Mouse (Mus musculus): ENCODE results near the gene Gtf3c5.

The Gtf3c5 gene

DNA sequence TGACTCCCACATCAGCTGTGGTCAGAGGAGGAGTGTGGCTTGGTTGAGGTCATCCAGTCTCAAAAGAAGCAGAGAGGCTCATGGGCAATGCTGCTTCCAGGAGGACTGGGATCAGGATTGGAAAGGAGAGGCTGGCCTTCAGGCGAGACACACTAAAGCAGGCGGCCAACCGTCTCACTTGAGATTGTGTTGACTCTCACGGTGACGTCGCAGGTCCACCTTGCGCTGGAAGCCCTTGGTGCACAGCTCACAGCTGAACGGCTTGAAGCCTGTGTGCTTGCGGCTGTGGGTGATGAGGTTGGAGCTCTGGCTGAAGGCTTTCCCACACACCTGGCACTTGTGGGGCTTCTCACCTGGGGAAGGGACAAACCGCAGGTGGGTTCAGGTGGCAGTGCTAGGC is 26.3 kb upstream of the Gtf3c5 start:
- DNase-seq (ENCODE audit: low read depth in 2 of 2, low spot score in 2 of 2) = no peak

DNA sequence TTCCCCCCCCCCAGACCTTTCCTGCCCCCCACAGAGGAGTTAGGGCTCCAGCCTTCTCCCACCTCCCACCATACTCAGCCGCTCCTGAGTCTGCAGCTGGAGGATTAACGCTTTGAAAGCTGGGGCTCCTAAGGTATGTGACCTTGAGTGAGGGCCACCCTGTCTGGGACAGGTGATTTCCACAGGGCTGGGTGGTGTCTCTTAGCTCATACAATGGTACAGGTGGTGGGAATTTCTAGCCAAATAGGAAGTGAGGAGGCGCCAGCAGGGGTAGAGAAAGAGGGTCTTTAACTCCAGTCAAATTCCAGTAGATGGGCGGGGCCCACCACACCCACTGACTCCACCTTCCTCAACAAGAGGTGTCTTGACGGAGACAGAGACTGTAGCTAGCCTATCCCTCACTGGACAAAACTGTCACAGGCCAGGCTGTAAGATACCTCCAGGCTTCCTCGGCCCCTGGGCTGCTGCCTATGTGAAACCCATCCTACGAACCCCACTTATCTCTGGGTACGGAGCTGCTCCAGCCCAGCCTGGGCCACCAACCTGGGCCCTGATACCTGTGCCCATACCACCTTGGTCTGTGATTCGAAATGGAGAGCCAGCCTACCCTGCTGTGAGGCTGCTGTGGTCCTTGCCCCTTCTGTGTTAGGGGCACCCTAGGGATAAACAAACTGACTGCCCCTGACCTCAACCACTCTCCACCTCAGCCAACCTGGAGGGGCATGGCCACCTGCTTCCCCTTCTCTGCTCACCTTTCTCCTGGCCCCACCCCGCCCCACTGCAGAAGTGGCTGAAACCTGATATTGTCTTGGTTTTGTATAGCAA is 24.0 kb upstream of the Gtf3c5 start:
- no peak for DNase-seq (ENCODE audit: low read depth in 2 of 2, low spot score in 2 of 2)

- no peak for DNase-seq (ENCODE audit: low read depth in 2 of 2, low spot score in 2 of 2)
These were observed 23.2 kb upstream of the Gtf3c5 start for GRCm38 (mm10) chr2:28606601-28607340.

- DNase-seq (ENCODE audit: low read depth in 2 of 2, low spot score in 2 of 2) = no peak
These were observed 22.4 kb upstream of the Gtf3c5 start for GRCm38 (mm10) chr2:28605789-28606541.

- no peak for DNase-seq (ENCODE audit: low read depth in 2 of 2, low spot score in 2 of 2)
These were observed 20.0 kb upstream of the Gtf3c5 start for GRCm38 (mm10) chr2:28603542-28603941.

DNA sequence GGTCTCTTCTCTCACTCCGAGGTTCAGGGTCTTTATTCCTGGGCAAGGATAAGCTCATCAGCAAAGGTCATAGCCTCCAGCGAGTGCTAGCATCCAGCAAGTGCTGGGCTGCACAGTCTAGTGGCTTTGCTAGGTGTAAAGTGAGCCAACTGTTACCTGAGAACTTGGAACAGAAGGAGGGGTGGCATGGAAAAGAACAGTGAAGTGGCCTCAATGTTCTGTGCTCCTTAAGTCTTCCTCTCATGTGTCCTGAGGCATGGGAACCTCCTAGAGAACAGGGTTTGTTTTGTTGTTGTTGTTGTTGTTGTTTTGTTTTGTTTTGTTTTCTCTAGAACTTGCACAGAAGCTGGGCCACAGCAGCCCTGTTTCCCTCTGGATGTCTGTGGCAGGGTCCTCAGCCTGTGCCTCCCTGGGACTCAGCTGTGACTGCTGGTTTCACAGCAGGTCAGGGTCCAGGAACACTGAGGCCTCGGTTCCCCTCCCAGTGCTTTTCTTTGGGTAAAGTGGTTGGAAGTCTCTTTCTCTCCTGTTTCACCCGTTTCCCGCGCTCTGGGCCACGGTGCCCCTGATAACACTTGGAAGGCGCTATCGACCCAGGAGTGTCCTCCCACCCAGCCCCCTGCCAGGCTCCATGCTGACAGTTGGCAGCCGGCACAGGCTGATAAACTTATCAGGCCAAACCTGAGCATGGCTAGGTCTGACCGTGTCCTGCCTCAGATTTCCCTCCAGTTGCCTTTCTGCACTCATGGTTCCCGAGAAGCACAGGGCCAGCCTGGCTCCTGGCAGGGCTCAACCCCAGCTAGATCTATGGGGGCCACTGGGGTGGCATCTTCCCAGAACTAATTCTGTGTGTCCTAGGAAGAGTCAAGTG is 18.4 kb upstream of the Gtf3c5 start:
- DNase-seq (ENCODE audit: low read depth in 2 of 2, low spot score in 2 of 2) = no peak

DNA sequence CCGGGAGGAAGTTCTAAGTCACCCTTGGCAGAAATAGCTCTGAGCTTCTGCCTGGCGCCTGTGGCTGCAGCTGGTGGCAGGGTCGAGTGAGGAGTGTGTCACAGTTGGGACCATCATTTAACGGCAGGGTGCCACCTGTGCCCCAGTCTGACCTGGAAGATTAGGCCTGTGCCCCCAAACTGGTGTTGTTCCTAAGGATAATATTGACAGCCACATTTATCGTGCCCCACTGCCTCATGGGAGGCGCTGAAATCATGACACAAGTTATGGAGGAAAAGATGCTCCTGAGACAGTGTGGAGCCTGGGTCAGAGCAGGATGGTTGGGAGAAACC is 16.0 kb upstream of the Gtf3c5 start:
- DNase-seq (ENCODE audit: low read depth in 2 of 2, low spot score in 2 of 2) = no peak

DNA sequence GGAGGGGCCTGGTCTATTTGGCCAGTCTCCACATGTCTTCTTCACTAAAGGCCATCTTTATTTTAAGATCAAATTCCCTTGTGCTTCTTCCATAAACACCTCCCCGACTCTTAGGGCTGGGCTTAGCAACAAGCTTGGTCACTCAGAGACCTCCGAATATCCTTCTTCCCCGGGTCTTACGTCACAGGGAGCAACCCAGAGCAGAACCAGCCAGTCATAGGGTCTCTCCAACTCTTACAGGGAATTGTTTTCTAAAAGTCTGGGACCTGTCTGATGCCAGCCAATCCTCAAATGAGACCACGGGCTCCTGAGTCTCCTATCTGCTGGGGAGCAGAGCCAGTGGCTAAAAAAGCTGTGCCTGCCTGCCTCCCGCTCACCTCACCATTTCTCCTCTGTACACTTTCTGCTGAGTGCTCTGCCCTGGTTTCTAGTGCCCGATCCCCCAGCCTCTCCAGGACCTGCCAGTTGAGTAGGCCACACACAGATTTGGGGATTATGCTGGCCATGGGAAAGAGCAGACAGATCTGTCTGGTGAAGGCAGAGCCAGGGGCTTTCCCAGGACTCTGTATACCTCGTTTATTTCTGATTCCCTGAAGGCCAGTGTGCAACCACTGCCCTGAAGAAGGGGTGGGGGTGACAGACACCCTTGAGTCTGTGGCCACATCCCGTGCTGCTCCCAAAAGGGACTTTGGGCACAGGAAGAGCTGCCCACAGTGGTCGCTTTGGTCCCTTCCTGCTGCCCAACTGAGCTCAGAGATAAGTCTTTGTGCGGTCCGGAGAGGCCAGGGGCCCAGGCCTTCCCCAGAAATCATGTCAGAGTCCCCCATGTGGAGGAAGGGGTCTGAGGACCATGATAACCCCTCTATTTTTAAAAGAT is 15.4 kb upstream of the Gtf3c5 start:
- DNase-seq (ENCODE audit: low read depth in 2 of 2, low spot score in 2 of 2) = no peak

- DNase-seq (ENCODE audit: low read depth in 2 of 2, low spot score in 2 of 2) = no peak
These were observed 14.4 kb upstream of the Gtf3c5 start for GRCm38 (mm10) chr2:28597733-28598547.

GRCm38 (mm10) chr2:28596998-28597397 is 13.4 kb upstream of the Gtf3c5 start:
- no peak for DNase-seq (ENCODE audit: low read depth in 2 of 2, low spot score in 2 of 2)

DNA sequence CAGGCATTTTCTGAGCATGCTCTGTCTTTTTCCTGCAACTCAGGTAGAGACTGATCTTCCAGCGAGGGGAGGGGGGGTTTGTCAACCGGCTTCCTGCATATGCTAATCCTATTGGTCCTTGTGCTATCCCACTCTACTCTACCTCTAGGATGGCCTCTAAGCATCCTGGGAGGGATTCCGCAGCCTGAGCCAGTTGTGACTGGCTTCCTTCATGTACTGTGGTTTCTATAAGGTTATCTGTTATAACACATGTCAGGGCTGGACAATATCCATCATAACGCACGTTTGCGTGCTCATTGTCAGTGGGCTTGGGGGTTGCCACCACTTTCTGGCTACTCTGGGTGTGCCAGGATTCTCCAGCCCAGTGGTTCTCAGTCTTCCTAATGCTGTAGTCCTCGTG is 12.5 kb upstream of the Gtf3c5 start:
- DNase-seq (ENCODE audit: low read depth in 2 of 2, low spot score in 2 of 2) = no peak

DNA sequence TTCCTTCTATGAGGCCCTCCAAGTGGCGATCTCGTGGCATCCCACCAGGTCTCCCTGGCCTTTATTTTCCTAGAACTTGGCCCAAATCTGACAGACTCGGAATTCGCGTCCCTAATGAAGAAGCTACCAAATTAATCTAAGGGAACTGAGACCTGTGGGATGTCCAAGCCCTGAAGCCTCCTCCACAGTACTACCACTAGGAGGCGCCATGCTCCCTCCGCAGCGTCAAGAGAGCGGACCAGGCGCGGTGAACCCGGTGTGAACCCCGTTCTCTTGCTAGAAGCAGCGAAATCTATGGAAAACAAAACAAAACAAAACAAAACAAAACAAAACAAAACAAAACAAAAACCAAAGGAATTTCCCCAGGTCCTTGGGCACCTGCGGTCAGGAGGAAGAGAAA is 9.3 kb upstream of the Gtf3c5 start:
- DNase-seq (ENCODE audit: low read depth in 2 of 2, low spot score in 2 of 2) = peak; percentile 47 to 49

- DNase-seq (ENCODE audit: low read depth in 2 of 2, low spot score in 2 of 2) = no peak
These were observed 7.9 kb upstream of the Gtf3c5 start for GRCm38 (mm10) chr2:28591479-28591878.

DNA sequence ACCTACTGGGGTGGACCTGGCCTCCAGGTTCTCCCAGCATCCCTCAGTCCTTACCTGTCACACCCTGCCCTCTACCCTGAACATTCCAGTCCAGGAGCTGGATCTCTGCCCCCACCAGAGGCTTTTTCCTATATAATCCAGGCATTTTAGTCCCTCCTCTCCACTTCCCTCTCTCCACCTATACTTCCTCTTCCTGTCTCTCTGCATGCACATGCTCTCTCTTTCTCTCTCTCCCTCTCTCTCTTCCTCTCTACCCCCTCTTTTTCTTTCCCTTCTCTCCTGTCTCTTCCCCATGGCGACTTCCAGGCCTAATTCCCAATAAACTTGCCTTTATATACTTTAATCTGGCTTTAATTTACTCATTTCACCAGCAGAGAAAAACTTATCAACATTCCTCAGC is 5.0 kb upstream of the Gtf3c5 start:
- DNase-seq (ENCODE audit: low read depth in 2 of 2, low spot score in 2 of 2) = no peak

DNA sequence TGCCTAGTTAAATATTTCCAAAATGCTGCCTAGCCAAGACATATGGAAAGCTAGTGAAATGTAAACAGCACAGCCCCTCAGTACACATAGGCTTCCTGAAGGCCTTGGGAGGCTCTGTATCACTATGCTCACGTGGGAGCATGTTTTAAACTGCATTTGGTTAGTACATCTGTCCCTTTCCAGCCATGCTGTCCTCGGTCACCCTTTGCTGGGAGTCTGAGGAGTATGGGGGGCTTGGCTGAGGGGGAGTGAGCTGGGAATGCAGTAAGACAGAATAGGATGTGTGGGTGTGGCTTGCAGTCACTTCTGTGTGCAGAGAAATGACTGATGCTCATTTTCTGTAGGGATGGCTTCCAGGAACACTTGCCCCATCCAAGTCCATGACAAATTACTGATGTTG is 2.2 kb upstream of the Gtf3c5 start:
- DNase-seq (ENCODE audit: low read depth in 2 of 2, low spot score in 2 of 2) = no peak

- peak; percentile 74 to 79 for DNase-seq (ENCODE audit: low read depth in 2 of 2, low spot score in 2 of 2)
These were observed 1.6 kb upstream of the Gtf3c5 start for GRCm38 (mm10) chr2:28585043-28585571.

- peak; percentile 87 to 89 for DNase-seq (ENCODE audit: low read depth in 2 of 2, low spot score in 2 of 2)
These were observed 751 bp downstream of the Gtf3c5 start for GRCm38 (mm10) chr2:28582647-28583353.

DNA sequence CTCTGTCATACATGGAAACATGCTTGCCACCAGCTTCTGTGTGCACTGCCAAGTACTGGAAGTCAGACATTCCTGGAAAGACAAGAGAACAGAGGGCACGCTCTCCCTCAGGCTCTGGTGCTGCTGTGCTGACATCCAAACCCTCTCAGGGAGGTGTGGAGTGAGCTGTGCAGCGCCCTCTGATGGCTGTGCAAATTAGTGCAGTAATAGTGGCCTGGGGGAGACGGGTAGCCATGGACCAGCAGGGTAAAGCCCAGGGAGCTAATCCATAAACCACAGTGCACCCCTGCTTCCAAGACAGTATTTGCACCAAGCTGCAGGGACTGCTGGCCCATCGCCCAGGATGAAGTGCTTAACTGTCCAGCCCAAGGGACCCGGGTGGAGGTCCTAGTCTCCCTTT is 5.5 kb downstream of the Gtf3c5 start:
- DNase-seq (ENCODE audit: low read depth in 2 of 2, low spot score in 2 of 2) = peak; percentile 19 to 42
